Mouse (Mus musculus): ENCODE measurements around the gene Pnlip. TPM values are rescaled to one million over a fixed set of nuclear protein-coding genes. Genes with fewer than 3 reads are reported as not detected.

Gene Pnlip
- polyA plus RNA-seq (2012; rRNA removed): 0.10 and 0.66 TPM in 2 replicates

GRCm38 (mm10) chr19:58652198-58652597 is at the start of gene Pnlip:
Pnlip (plus strand) TSS chr19:58652498.
- no peak for DNase-seq (ENCODE audit: low spot score)

GRCm38 (mm10) chr19:58609716-58610115 is 42.6 kb upstream of the Pnlip start:
- no peak for DNase-seq (ENCODE audit: low spot score)

- DNase-seq (ENCODE audit: low spot score): no peak
Observed at GRCm38 (mm10) chr19:58612745-58613144, 39.6 kb upstream of the Pnlip start.

GRCm38 (mm10) chr19:58616606-58617005 is 35.7 kb upstream of the Pnlip start:
- no peak for DNase-seq (ENCODE audit: low spot score)

- no peak for DNase-seq (ENCODE audit: low spot score)
Observed at GRCm38 (mm10) chr19:58620661-58621060, 31.6 kb upstream of the Pnlip start.

GRCm38 (mm10) chr19:58621646-58622045 is 30.7 kb upstream of the Pnlip start:
- DNase-seq (ENCODE audit: low spot score): no peak

- DNase-seq (ENCODE audit: low spot score): no peak
Observed at GRCm38 (mm10) chr19:58624799-58625198, 27.5 kb upstream of the Pnlip start.

GRCm38 (mm10) chr19:58625254-58625947 is 26.9 kb upstream of the Pnlip start:
- no peak for DNase-seq (ENCODE audit: low spot score)

GRCm38 (mm10) chr19:58627406-58628337 is 24.6 kb upstream of the Pnlip start:
- peak; percentile 23 for DNase-seq (ENCODE audit: low spot score)

GRCm38 (mm10) chr19:58629351-58629773 is 22.9 kb upstream of the Pnlip start:
- DNase-seq (ENCODE audit: low spot score): no peak

GRCm38 (mm10) chr19:58650036-58650435 is 2.3 kb upstream of the Pnlip start:
- no peak for DNase-seq (ENCODE audit: low spot score)

GRCm38 (mm10) chr19:58662098-58662497 is 9.8 kb downstream of the Pnlip start:
- no peak for DNase-seq (ENCODE audit: low spot score)

- DNase-seq (ENCODE audit: low spot score): no peak
Observed at GRCm38 (mm10) chr19:58663317-58663716, 11.0 kb downstream of the Pnlip start.

GRCm38 (mm10) chr19:58664901-58665300 is 12.6 kb downstream of the Pnlip start:
- DNase-seq (ENCODE audit: low spot score): no peak

GRCm38 (mm10) chr19:58674644-58675043 is 22.3 kb downstream of the Pnlip start:
- no peak for DNase-seq (ENCODE audit: low spot score)

- no peak for DNase-seq (ENCODE audit: low spot score)
Observed at GRCm38 (mm10) chr19:58677117-58677516, 24.8 kb downstream of the Pnlip start.

GRCm38 (mm10) chr19:58688933-58689332 is 36.6 kb downstream of the Pnlip start:
- DNase-seq (ENCODE audit: low spot score): no peak

GRCm38 (mm10) chr19:58695314-58695713 is 43.0 kb downstream of the Pnlip start:
- DNase-seq (ENCODE audit: low spot score): no peak

GRCm38 (mm10) chr19:58696235-58696634 is 43.9 kb downstream of the Pnlip start:
- DNase-seq (ENCODE audit: low spot score): no peak

GRCm38 (mm10) chr19:58704556-58704955 is 52.3 kb downstream of the Pnlip start:
- no peak for DNase-seq (ENCODE audit: low spot score)

- DNase-seq (ENCODE audit: low spot score): no peak
Observed at GRCm38 (mm10) chr19:58708611-58709010, 56.3 kb downstream of the Pnlip start.

GRCm38 (mm10) chr19:58717925-58718324 is 65.6 kb downstream of the Pnlip start:
- no peak for DNase-seq (ENCODE audit: low spot score)

GRCm38 (mm10) chr19:58720439-58720838 is 68.1 kb downstream of the Pnlip start:
- DNase-seq (ENCODE audit: low spot score): no peak

Data from urinary bladder, adult 2 months (tissue).